Mouse (Mus musculus): ENCODE results near the gene Nmnat3. TPM values are rescaled to one million over a fixed set of nuclear protein-coding genes. Genes with fewer than 3 reads are reported as not detected.

The Nmnat3 gene
- polyA plus RNA-seq, 1 experiment from 2014 or later = 31.6 TPM

DNA sequence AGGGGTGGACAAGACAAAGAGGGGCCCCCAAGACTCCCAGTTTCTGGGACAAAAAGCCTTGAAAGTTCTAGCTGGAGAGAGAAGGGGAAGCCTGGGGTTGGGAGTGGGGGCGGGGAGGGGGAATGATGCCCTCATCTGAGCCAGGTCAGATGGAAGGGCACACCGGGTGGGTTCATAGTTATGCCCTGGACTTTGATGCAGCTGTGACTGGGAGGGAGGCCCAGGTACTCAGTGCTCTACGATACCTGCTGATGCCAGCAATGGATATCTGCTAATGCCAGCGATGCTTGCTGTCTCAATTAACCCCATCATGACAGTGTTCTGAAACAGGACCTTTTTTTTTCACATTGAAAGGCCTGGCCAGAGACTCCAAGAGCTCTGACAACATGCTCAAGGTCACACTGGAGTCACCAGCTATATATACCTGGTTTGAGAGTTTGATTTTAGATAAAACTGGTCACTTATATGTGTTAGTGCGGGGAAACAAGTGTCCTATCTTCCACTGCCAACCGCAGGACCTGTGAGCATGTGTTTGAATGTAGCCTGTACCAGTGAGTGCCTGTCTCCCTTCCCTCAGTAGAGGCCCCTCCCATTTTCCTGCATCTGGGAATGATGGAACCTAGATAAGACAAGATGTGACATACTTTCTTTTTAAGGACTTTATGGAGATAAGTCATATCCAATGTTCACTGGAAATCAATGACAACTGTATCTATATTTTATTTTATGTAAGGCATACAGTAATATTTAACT is 25.6 kb downstream of the Nmnat3 start:
- H3K4me1 ChIP-seq (replicated peaks) = peaks cover 64% of the 10 kb centered on the region
- H3K27me3 ChIP-seq = no peaks in the 10 kb centered on the region
- peak overlapping the region; percentile 88 for H3K27ac ChIP-seq
- no peak overlapping the region; the same call in 1 of the 2 replicates for H3K4me3 ChIP-seq (replicated peaks)
- peak; percentile 35 for ATAC-seq (ENCODE audit: low read depth)
- WGBS (ENCODE audit: insufficient replicate concordance) = 46% methylated on average over 6 of the region's 6 CpGs
- no peaks in the 10 kb centered on the region for H3K9me3 ChIP-seq (replicated peaks)
- H3K9ac ChIP-seq = peak overlapping the region; percentile 58
- peak overlapping the region; percentile 48 for H3K4me2 ChIP-seq
- peak; percentile 42 for DNase-seq
- peaks cover 71% of the 10 kb centered on the region for H3K36me3 ChIP-seq

DNA sequence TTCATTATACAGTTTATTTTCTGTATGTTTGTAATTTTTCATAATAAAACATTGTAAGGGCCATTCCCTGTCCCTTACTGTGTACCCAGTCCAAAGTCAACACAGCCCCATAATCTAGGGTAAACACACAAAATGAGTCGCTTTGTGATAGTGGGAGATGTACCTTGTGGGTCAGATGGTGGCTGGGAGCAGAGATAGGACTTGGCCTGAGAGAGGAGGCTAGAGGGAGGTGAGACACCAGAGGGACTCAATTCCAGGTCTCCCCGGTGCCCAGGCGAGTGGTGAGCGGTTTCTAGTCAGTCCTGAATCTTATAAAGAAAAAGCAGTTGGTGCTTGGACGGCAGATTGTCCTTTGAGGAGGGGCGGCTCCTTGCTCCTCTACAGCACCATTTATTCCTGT is 26.4 kb downstream of the Nmnat3 start:
- DNase-seq (peak; percentile 76), ATAC-seq (ENCODE audit: low read depth) (peak; percentile 97)
- Histone ChIP-seq H3K4me3 (replicated peaks) (peak overlapping the region; percentile 35), H3K27ac (peak overlapping the region; percentile 94), H3K9ac (peak overlapping the region; percentile 63), H3K27me3 (no peaks in the 10 kb centered on the region), H3K36me3 (peaks cover 64% of the 10 kb centered on the region), H3K4me1 (replicated peaks) (peaks cover 72% of the 10 kb centered on the region), H3K4me2 (peak overlapping the region; percentile 67), H3K9me3 (replicated peaks) (no peaks in the 10 kb centered on the region)
- WGBS (ENCODE audit: insufficient replicate concordance) = 23% methylated on average over 6 of the region's 6 CpGs

GRCm38 (mm10) chr9:98314059-98314650 is 26.9 kb downstream of the Nmnat3 start:
- ATAC-seq (ENCODE audit: low read depth) (peak; percentile 65), DNase-seq (peak; percentile 40)
- Histone ChIP-seq H3K4me2 (peak overlapping the region; percentile 67), H3K36me3 (peaks cover 64% of the 10 kb centered on the region), H3K27ac (peak overlapping the region; percentile 94), H3K27me3 (no peaks in the 10 kb centered on the region), H3K9me3 (replicated peaks) (no peaks in the 10 kb centered on the region), H3K9ac (peak overlapping the region; percentile 63), H3K4me1 (replicated peaks) (peaks cover 78% of the 10 kb centered on the region), H3K4me3 (replicated peaks) (peak overlapping the region; percentile 35)
- 29% methylated on average over 7 of the region's 7 CpGs for WGBS (ENCODE audit: insufficient replicate concordance)

DNA sequence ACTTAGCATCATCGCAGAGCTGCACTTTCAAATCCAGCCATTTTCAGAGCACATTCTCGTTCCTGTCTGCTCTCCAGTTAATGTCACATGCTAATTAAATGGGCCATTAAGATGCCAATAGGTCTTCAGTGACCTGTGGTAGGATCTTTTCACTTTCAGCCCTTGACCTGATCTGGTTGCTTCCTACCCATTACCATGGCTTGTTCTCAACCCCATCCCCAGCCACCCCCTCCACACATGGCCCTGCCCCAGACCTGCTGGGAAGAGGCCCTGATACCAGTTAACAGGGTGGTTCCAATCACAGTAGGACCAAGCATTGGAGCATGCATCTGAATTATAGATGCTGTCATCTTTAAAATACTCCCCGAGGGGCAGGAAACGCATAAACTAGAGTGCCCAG is 30.7 kb downstream of the Nmnat3 start:
- no peaks in the 10 kb centered on the region for H3K9me3 ChIP-seq (replicated peaks)
- H3K27me3 ChIP-seq = no peaks in the 10 kb centered on the region
- 78% methylated on average over 4 of the region's 4 CpGs for WGBS (ENCODE audit: insufficient replicate concordance)
- H3K4me1 ChIP-seq (replicated peaks) = peaks cover 54% of the 10 kb centered on the region
- no peak overlapping the region for H3K4me3 ChIP-seq (replicated peaks)
- no peak overlapping the region for H3K9ac ChIP-seq
- no peak for DNase-seq
- H3K36me3 ChIP-seq = peaks cover 58% of the 10 kb centered on the region
- ATAC-seq (ENCODE audit: low read depth) = no peak
- H3K27ac ChIP-seq = no peak overlapping the region
- H3K4me2 ChIP-seq = no peak overlapping the region

- Histone ChIP-seq H3K4me3 (replicated peaks) (no peak overlapping the region), H3K27ac (no peak overlapping the region), H3K9ac (no peak overlapping the region), H3K4me2 (no peak overlapping the region), H3K9me3 (replicated peaks) (no peaks in the 10 kb centered on the region), H3K27me3 (no peaks in the 10 kb centered on the region), H3K4me1 (replicated peaks) (peaks cover 46% of the 10 kb centered on the region), H3K36me3 (peaks cover 66% of the 10 kb centered on the region)
- DNase-seq (no peak), ATAC-seq (ENCODE audit: low read depth) (no peak)
- WGBS (ENCODE audit: insufficient replicate concordance) = 51% methylated on average over 3 of the region's 3 CpGs
Measured at GRCm38 (mm10) chr9:98318875-98319274, 31.6 kb downstream of the Nmnat3 start.

DNA sequence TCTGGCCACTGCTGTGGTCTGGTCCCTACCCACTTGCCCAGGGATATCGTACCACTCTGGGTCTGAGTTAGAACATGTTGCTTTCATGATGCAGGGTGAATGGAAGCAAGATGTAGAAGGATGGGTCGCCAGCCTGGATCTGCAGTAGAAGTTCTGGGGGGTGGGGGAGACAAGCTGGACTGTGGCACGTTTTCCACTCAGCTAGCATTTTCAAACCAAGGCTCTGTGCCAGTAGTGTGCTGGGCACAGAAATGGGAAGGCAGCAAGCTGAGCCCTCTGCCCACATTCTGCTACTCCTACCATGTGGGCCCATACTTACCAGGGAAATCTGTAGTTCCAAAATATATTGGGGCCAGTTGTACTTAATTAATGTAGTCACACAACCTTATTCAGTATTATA is 33.5 kb downstream of the Nmnat3 start:
- no peaks in the 10 kb centered on the region for H3K27me3 ChIP-seq
- DNase-seq (no peak), ATAC-seq (ENCODE audit: low read depth) (no peak)
- H3K4me1 ChIP-seq (replicated peaks) = peaks cover 32% of the 10 kb centered on the region
- WGBS (ENCODE audit: insufficient replicate concordance) = 83% methylated on average over 3 of the region's 3 CpGs
- H3K4me3 ChIP-seq (replicated peaks) = no peak overlapping the region
- peaks cover 72% of the 10 kb centered on the region for H3K36me3 ChIP-seq
- H3K27ac ChIP-seq = no peak overlapping the region
- H3K9me3 ChIP-seq (replicated peaks) = no peaks in the 10 kb centered on the region
- H3K9ac ChIP-seq = no peak overlapping the region
- H3K4me2 ChIP-seq = no peak overlapping the region

- Histone ChIP-seq H3K36me3 (peaks cover 78% of the 10 kb centered on the region), H3K9ac (no peak overlapping the region), H3K9me3 (replicated peaks) (no peaks in the 10 kb centered on the region), H3K27ac (no peak overlapping the region), H3K4me3 (replicated peaks) (no peak overlapping the region), H3K27me3 (no peaks in the 10 kb centered on the region), H3K4me2 (no peak overlapping the region), H3K4me1 (replicated peaks) (peaks cover 16% of the 10 kb centered on the region)
- no peak for DNase-seq
- ATAC-seq (ENCODE audit: low read depth) = no peak
- 81% methylated on average over 1 of the region's 1 CpGs for WGBS (ENCODE audit: insufficient replicate concordance)
Measured at GRCm38 (mm10) chr9:98326088-98326487, 38.9 kb downstream of the Nmnat3 start.

DNA sequence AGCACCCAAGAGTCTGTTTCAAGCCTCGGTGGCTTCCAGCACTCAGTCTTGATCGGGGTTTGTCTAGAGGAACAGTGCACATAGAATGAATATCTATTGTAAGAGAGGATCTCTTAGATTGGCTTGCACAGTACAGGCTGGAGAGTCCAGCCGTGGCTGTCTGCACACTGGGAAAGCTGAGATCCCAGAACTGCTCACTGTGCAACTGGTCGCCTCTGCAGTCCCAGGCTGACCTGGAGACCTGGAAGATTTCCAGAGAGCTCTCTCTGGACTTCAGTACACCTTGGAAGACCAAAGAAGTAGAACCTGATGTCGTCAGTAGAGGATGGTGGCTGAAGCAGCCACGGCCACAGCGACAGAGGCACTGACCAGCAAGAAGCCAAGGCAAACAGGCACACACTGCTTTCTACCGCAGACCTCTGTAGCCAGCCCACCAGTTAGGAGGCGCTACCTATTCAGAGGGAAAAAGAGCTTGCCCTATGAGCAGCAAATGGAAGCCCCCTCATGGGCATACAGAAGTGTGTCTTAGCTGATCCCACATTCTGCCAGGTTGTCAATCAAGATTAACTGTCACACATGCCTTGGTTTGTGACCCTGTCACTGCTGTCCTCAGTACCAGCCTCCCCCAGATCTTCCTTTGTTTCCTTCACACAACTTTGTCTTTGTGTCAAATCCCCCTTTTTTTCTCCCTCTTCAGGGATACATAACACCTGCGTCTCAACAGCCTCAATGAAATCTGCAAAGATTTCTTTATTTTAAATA is 41.4 kb downstream of the Nmnat3 start:
- Histone ChIP-seq H3K4me2 (no peak overlapping the region), H3K4me1 (replicated peaks) (peaks cover 35% of the 10 kb centered on the region), H3K9me3 (replicated peaks) (no peaks in the 10 kb centered on the region), H3K4me3 (replicated peaks) (no peak overlapping the region), H3K9ac (no peak overlapping the region), H3K27me3 (no peaks in the 10 kb centered on the region), H3K27ac (no peak overlapping the region), H3K36me3 (peaks cover 67% of the 10 kb centered on the region)
- ATAC-seq (ENCODE audit: low read depth) (no peak), DNase-seq (no peak)
- 89% methylated on average over 10 of the region's 10 CpGs for WGBS (ENCODE audit: insufficient replicate concordance)

- no peak overlapping the region for H3K4me3 ChIP-seq (replicated peaks)
- H3K4me1 ChIP-seq (replicated peaks) = peaks cover 34% of the 10 kb centered on the region
- ATAC-seq (ENCODE audit: low read depth) (no peak), DNase-seq (no peak)
- no peak overlapping the region for H3K27ac ChIP-seq
- H3K9me3 ChIP-seq (replicated peaks) = no peaks in the 10 kb centered on the region
- H3K27me3 ChIP-seq = no peaks in the 10 kb centered on the region
- WGBS (ENCODE audit: insufficient replicate concordance) = 70% methylated on average over 20 of the region's 20 CpGs
- peaks cover 59% of the 10 kb centered on the region for H3K36me3 ChIP-seq
- H3K4me2 ChIP-seq = no peak overlapping the region
- no peak overlapping the region for H3K9ac ChIP-seq
Measured at GRCm38 (mm10) chr9:98329274-98330105, 42.3 kb downstream of the Nmnat3 start.

DNA sequence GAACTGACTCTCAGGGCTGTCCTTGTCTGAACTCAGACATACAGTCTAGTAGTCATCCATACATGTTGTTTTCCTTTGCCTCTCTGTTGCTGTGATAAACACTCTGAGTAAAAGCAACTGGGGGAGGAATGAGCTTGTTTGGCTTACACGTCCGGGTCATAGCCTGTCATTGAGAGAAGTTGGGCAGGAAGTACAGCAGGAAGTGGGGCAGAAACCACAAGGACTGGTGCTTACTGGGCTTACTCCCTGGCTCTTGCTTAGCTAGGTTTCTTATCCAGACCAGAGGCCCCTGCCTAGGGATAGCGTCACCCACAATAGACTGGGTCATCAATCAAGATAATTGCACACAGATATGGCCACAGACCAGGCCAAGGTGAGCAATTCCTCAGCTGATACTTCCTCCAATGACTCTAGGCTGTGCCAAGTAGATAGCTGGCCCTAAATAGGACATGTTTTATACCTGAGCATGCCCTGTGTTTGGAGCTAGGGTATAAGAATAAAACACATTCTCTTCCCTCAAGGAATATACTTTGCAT is 46.1 kb downstream of the Nmnat3 start:
- no peak overlapping the region; the same call in 1 of the 2 replicates for H3K27ac ChIP-seq
- ATAC-seq (ENCODE audit: low read depth) = peak; percentile 45
- no peak overlapping the region for H3K4me3 ChIP-seq (replicated peaks)
- no peak overlapping the region for H3K4me2 ChIP-seq
- DNase-seq = no peak
- H3K27me3 ChIP-seq = no peaks in the 10 kb centered on the region
- peaks cover 25% of the 10 kb centered on the region for H3K4me1 ChIP-seq (replicated peaks)
- H3K9ac ChIP-seq = no peak overlapping the region
- WGBS (ENCODE audit: insufficient replicate concordance) = 23% methylated on average over 3 of the region's 3 CpGs
- no peaks in the 10 kb centered on the region for H3K9me3 ChIP-seq (replicated peaks)
- peaks cover 43% of the 10 kb centered on the region for H3K36me3 ChIP-seq

Data from liver, embryonic 13.5 days (tissue).